Mouse (Mus musculus) hindbrain, embryonic 11.5 days (tissue): ENCODE results near the gene Xrcc5. TPM values are rescaled to one million over a fixed set of nuclear protein-coding genes. Genes with fewer than 3 reads are reported as not detected.

ENCODE experiments used
- ATAC-seq: fragments of 200-750 bp; cut with Nextera tagmentation; 2 replicates; pipeline ENCODE4 v1.8.0; 2017; ENCODE audit warnings: mild to moderate bottlenecking, moderate TSS enrichment, moderate library complexity; ENCODE audit not compliant: low FRiP score
- DNase-seq: peaks from one replicate; pipeline ENCODE4 v3.0.0-alpha.2; 2015; ENCODE audit warnings: low spot score
- H3K27ac ChIP-seq: fragments of 300-500 bp; sonication (generic); 2 replicates; pipeline ENCODE4 v1.5.1; 2014; ENCODE audit warnings: mild to moderate bottlenecking, low read depth, low read length
- H3K27me3 ChIP-seq: fragments of 300-500 bp; sonication (generic); 2 replicates; pipeline ENCODE4 v1.6.1; 2014; ENCODE audit warnings: mild to moderate bottlenecking, low read length, moderate library complexity, mixed read lengths; ENCODE audit not compliant: control insufficient read depth, insufficient read depth
- H3K36me3 ChIP-seq: fragments of 300-500 bp; sonication (generic); 2 replicates; pipeline ENCODE4 v1.6.1; 2014; ENCODE audit warnings: mild to moderate bottlenecking, low read length, moderate library complexity, mixed read lengths; ENCODE audit not compliant: control insufficient read depth, insufficient read depth
- H3K4me1 ChIP-seq: fragments of 300-500 bp; sonication (generic); replicated peaks from 2 replicates; pipeline ENCODE4 v1.6.1; 2014; ENCODE audit warnings: low read length, mixed read lengths; ENCODE audit not compliant: control insufficient read depth, insufficient read depth
- H3K4me2 ChIP-seq: fragments of 300-500 bp; sonication (generic); replicated peaks from 2 replicates; pipeline ENCODE4 v1.6.1; 2014; ENCODE audit warnings: mild to moderate bottlenecking, low read depth, low read length
- H3K4me3 ChIP-seq: fragments of 300-500 bp; sonication (generic); 2 replicates; pipeline ENCODE4 v1.5.1; 2014; ENCODE audit warnings: low read depth, low read length
- H3K9ac ChIP-seq: fragments of 300-500 bp; sonication (generic); 2 replicates; pipeline ENCODE4 v1.6.1; 2014; ENCODE audit warnings: low read depth, low read length
- H3K9me3 ChIP-seq: fragments of 300-500 bp; sonication (generic); 2 replicates; pipeline ENCODE4 v1.6.1; 2016; ENCODE audit warnings: low read length; ENCODE audit not compliant: control insufficient read depth
- WGBS: fragments of 180-500 bp; shearing (Covaris S2); extraction: QIAGEN DNeasy Blood & Tissue Kit; methylation state at CpG from one replicate; pipeline ENCODE4 v1.1.7; 2014; 5-methylcytosine and 5-hydroxymethylcytosine counted together
- polyA plus RNA-seq: library from polyadenylated mRNA; unstranded; fragments of >200 nt; fragmentation: Nextera tagmentation; extraction: Ambion mirVana; gene quantifications from 2 replicates; pipeline ENCODE4 v1.2.1, GENCODE M21; 2014

Gene Xrcc5
- polyA plus RNA-seq, 1 experiment from 2014 or later: 53.2 TPM

- WGBS: 91% methylated on average over 8 of the region's 8 CpGs
- Histone ChIP-seq H3K4me1 (peaks cover 8% of the 10 kb centered on the region), H3K9me3 (no peaks in the 10 kb centered on the region), H3K4me2 (no peak overlapping the region), H3K4me3 (no peak overlapping the region), H3K27me3 (no peaks in the 10 kb centered on the region), H3K9ac (no peak overlapping the region), H3K36me3 (no peaks in the 10 kb centered on the region), H3K27ac (no peak overlapping the region)
- ATAC-seq (no peak), DNase-seq (no peak)
Measured at GRCm38 (mm10) chr1:72413205-72413604, 106.0 kb downstream of the Xrcc5 start.

- 45% methylated on average over 8 of the region's 8 CpGs for WGBS
- H3K4me2 ChIP-seq: no peak overlapping the region
- ATAC-seq: peak; percentile 41; the same call in 1 of the 2 replicates
Measured at GRCm38 (mm10) chr1:72414133-72414532, 106.9 kb downstream of the Xrcc5 start.

GRCm38 (mm10) chr1:72414561-72415253, 107.5 kb downstream of the Xrcc5 start:
- H3K9ac ChIP-seq: no peak overlapping the region; the same call in 1 of the 2 replicates

More at GRCm38 (mm10) chr1:72414133-72414532, 106.9 kb downstream of the Xrcc5 start:
- H3K36me3 ChIP-seq: no peaks in the 10 kb centered on the region
- H3K4me3 ChIP-seq: no peak overlapping the region
- peak overlapping the region; percentile 70 for H3K27ac ChIP-seq
- H3K9ac ChIP-seq: no peak overlapping the region; the same call in 1 of the 2 replicates
- peak; percentile 23 for DNase-seq
- H3K27me3 ChIP-seq: no peaks in the 10 kb centered on the region
- H3K4me1 ChIP-seq: peaks cover 8% of the 10 kb centered on the region
- no peaks in the 10 kb centered on the region for H3K9me3 ChIP-seq

GRCm38 (mm10) chr1:72418744-72419655, 111.8 kb downstream of the Xrcc5 start:
- Histone ChIP-seq H3K9ac (no peak overlapping the region), H3K4me3 (no peak overlapping the region), H3K9me3 (no peaks in the 10 kb centered on the region), H3K4me1 (peaks cover 8% of the 10 kb centered on the region), H3K27ac (no peak overlapping the region), H3K36me3 (no peaks in the 10 kb centered on the region), H3K27me3 (no peaks in the 10 kb centered on the region), H3K4me2 (no peak overlapping the region)
- no peak for DNase-seq
- ATAC-seq: no peak
- 63% methylated on average over 8 of the region's 8 CpGs for WGBS

More at GRCm38 (mm10) chr1:72414561-72415253, 107.5 kb downstream of the Xrcc5 start:
- 28% methylated on average over 8 of the region's 8 CpGs for WGBS
- H3K9me3 ChIP-seq: no peaks in the 10 kb centered on the region
- no peak overlapping the region for H3K4me2 ChIP-seq
- H3K27me3 ChIP-seq: no peaks in the 10 kb centered on the region
- DNase-seq: peak; percentile 41
- no peak overlapping the region for H3K4me3 ChIP-seq
- H3K36me3 ChIP-seq: no peaks in the 10 kb centered on the region
- H3K4me1 ChIP-seq: peaks cover 8% of the 10 kb centered on the region
- peak overlapping the region; percentile 70 for H3K27ac ChIP-seq
- ATAC-seq: peak; percentile 73

- H3K4me3 ChIP-seq: no peak overlapping the region
- no peaks in the 10 kb centered on the region for H3K9me3 ChIP-seq
- no peaks in the 10 kb centered on the region for H3K27me3 ChIP-seq
- DNase-seq (no peak), ATAC-seq (no peak)
- H3K36me3 ChIP-seq: no peaks in the 10 kb centered on the region
- no peak overlapping the region for H3K27ac ChIP-seq
- 68% methylated on average over 2 of the region's 2 CpGs for WGBS
- H3K4me2 ChIP-seq: no peak overlapping the region
- no peak overlapping the region for H3K9ac ChIP-seq
- H3K4me1 ChIP-seq: no peaks in the 10 kb centered on the region
Measured at GRCm38 (mm10) chr1:72420220-72420619, 113.0 kb downstream of the Xrcc5 start.

GRCm38 (mm10) chr1:72422121-72422520, 114.9 kb downstream of the Xrcc5 start:
- H3K9ac ChIP-seq: no peak overlapping the region
- WGBS: 87% methylated on average over 4 of the region's 4 CpGs
- no peaks in the 10 kb centered on the region for H3K4me1 ChIP-seq
- no peaks in the 10 kb centered on the region for H3K36me3 ChIP-seq
- H3K4me2 ChIP-seq: no peak overlapping the region
- H3K9me3 ChIP-seq: no peaks in the 10 kb centered on the region
- H3K27me3 ChIP-seq: no peaks in the 10 kb centered on the region
- DNase-seq: no peak
- no peak overlapping the region for H3K27ac ChIP-seq
- no peak overlapping the region for H3K4me3 ChIP-seq
- no peak for ATAC-seq

- Histone ChIP-seq H3K9ac (no peak overlapping the region), H3K4me3 (no peak overlapping the region), H3K4me2 (no peak overlapping the region), H3K36me3 (no peaks in the 10 kb centered on the region), H3K27me3 (no peaks in the 10 kb centered on the region), H3K4me1 (no peaks in the 10 kb centered on the region), H3K27ac (no peak overlapping the region), H3K9me3 (no peaks in the 10 kb centered on the region)
- DNase-seq (no peak), ATAC-seq (no peak)
- WGBS: 86% methylated on average over 4 of the region's 4 CpGs
Measured at GRCm38 (mm10) chr1:72426456-72426855, 119.2 kb downstream of the Xrcc5 start.

- H3K36me3 ChIP-seq: no peaks in the 10 kb centered on the region
- no peak overlapping the region for H3K4me3 ChIP-seq
- H3K4me1 ChIP-seq: no peaks in the 10 kb centered on the region
- ATAC-seq (no peak), DNase-seq (no peak)
- no peaks in the 10 kb centered on the region for H3K9me3 ChIP-seq
- H3K27ac ChIP-seq: no peak overlapping the region
- WGBS: 90% methylated on average over 8 of the region's 8 CpGs
- H3K27me3 ChIP-seq: no peaks in the 10 kb centered on the region
- no peak overlapping the region for H3K9ac ChIP-seq
- H3K4me2 ChIP-seq: no peak overlapping the region
Measured at GRCm38 (mm10) chr1:72428526-72428925, 121.3 kb downstream of the Xrcc5 start.
